Mouse (Mus musculus): ENCODE data around the gene Nek8.

GRCm38 (mm10) chr11:78116146-78116410 lies 60.4 kb downstream of the Nek8 start:
- no peak for TF ChIP-seq POLR2A (IDR thresholded peaks at IDR 0.05; ENCODE audit: control insufficient read depth, low read depth, low read length)
- TF ChIP-seq CTCF (IDR thresholded peaks at IDR 0.05; ENCODE audit: control insufficient read depth, insufficient read depth, insufficient replicate concordance, low read depth, low read length) = no peak

Measured in testis, adult 2 months (tissue).